Mouse (Mus musculus) embryo, embryonic 10 days (tissue): ENCODE measurements at regions not wholly inside any gene's neighbourhood (a gene's known extent, or its start where the extent isn't known, plus 50 kb on each side); places are given as distances from the start of the nearest gene placed in this dataset.

Experiments
- DNase-seq: peaks from one replicate; pipeline ENCODE4 v3.0.0-alpha.2; 2015; ENCODE audit warnings: low spot score

- DNase-seq = no peak
Observed at GRCm38 (mm10) chr16:24053403-24053802, 64.8 kb upstream of the Bcl6 start.

GRCm38 (mm10) chr16:24050856-24051640 is 62.4 kb upstream of the Bcl6 start:
- DNase-seq = no peak

DNA sequence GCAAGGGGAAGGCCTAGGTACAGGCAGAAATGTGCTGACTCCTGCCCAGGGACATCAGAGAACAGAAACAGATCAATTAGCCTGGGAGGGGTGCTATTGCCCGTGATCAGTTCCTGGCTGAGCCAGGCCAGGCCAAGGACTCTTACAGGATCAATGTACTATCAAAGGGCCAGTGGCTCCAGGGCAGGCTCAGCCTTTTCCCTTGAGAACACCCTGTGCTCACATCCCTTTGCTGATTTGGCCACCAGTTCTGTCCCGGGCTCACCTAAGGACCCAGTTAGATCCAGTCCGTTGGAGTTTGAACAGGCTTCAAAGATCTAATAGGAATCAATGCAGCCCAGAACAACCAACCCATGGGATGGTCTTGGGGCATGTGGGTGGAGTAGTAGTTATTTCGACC is 55.1 kb upstream of the Bcl6 start:
- no peak for DNase-seq

DNA sequence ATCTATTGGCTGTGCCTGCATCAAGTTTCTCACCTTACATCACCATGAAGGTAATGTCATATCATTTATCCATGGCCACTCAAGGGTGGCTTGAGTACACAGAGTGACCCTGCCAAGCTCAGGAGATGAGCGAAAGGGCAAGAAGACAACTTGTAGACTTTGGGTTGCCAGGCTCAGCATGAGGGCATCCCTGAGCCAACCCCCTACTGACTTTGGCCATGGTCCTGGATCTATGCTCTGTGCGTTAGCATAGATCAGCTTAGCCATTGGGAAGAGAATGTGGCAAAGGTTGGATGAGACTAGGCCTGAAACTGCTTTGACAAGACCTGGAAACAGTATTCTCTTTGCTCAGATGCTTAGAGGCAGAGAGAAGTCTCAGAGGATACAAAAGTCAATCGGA is 54.3 kb upstream of the Bcl6 start:
- DNase-seq = no peak

GRCm38 (mm10) chr16:24042216-24042615 is 53.6 kb upstream of the Bcl6 start:
- no peak for DNase-seq

DNA sequence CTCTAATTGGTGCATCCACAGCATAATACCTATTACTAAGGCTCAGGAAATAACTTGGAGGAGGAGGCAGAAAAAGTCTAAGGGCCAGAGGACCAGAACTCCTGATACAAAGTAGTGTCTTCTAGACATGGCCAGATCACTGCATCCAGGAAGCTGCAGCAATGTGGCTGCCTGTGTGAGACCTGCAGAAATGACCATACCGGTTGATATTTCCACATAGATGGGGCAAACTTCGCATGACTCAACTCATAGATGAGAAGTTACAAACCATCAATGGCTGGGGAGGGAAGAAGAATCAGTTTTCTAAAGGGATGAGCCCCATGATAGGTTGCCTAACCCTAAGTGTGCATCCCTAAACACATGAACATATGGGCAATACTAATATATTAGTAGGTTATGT is 52.8 kb upstream of the Bcl6 start:
- no peak for DNase-seq

DNA sequence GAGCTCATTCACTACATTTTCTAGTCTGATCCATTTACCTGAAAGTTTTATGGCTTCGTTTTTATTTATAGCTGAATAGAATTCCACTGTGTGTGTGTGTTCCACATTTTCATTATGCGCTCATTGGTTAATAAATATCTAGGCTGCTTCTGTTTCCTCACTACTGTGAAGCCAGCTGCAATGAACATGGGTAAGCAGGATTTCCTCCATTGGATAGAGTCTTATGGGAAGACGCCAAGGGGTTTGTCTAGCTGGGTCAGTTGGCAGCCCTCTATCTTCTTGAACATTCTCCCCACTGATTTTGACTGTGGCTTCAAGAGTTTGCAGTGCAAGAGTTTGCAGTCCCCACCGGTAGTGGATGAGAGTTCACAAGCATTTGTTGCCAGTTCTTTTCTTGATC is 51.1 kb upstream of the Bcl6 start:
- DNase-seq = no peak
